13 mouse cellular contexts compared by ENCODE assay signal in the genomic region with DNA sequence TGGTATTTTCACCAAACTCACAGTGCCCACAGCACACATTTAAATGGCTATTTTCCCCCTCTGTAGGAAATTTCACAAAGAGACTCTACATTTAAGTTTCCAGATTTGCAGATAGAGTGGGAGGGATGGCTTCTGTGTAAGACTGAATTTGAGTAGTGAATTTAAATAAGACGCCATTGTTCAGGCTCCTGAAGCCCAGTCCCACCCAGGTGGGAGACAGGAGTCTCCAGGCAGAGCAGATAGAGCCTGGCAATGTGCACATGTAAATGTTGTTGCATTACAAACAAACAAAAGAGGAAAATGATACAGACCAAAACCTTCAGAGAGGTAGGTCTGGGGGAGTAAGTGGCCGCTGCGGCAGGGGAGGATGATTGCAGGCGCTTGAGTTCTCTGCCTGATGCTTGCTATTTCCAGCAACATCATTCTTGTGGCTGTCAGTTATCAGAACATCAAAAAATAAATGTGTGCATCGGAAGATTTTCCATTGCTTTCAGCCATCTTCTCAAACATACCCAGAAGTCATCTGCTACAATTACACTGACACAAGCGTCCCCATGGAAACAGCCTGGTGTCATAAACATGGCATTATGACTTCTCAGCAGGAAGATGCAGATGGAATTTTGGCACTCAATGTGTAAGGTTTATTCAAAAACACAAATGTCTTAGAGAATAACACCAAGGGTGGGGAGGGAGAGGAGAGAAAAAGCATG.
A peak's percentile ranks its signal among the peaks of the same experiment; 100 is the strongest.
DNase-seq lines count a peak whose midpoint lies in the region; ATAC-seq and TF ChIP-seq lines count a peak whose summit lies in the region.
"Had no signal": no experiment of that assay in that cellular context is flagged by ENCODE, and none has a peak within 500 bp of the region (broad histone marks: within the 10 kb centered on the region; RNA-seq: fewer than 3 reads in every experiment).

No protein-coding gene starts in this region.

- no peaks in the 10 kb centered on the region for H3K27me3 ChIP-seq in hindbrain, embryonic 14.5 days (ENCODE audit: control insufficient read depth, insufficient read depth, low read length)
- H3K27me3 ChIP-seq in hindbrain, embryonic 11.5 days (ENCODE audit: control insufficient read depth, insufficient read depth, low read length) = no peaks in the 10 kb centered on the region
- no peaks in the 10 kb centered on the region for H3K27me3 ChIP-seq in kidney, embryonic 15.5 days
- H3K27me3 ChIP-seq in thymus, adult 2 months (ENCODE audit: control insufficient read depth, insufficient read depth, low read length) = no peaks in the 10 kb centered on the region

- no peaks in the 10 kb centered on the region for H3K36me3 ChIP-seq in hindbrain, embryonic 14.5 days (replicated peaks; ENCODE audit: control insufficient read depth, insufficient read depth)
- H3K36me3 ChIP-seq in hindbrain, embryonic 11.5 days (ENCODE audit: control insufficient read depth, insufficient read depth, low read length) = no peaks in the 10 kb centered on the region
- H3K36me3 ChIP-seq in kidney, embryonic 15.5 days = no peaks in the 10 kb centered on the region
- no peaks in the 10 kb centered on the region for H3K36me3 ChIP-seq in thymus, adult 2 months (ENCODE audit: control insufficient read depth, insufficient read depth, low read length)

- no peak for DNase-seq in hindbrain, embryonic 14.5 days (ENCODE audit: low spot score)
- no peak for DNase-seq in hindbrain, embryonic 11.5 days (ENCODE audit: low spot score)
- peak; percentile 48 for DNase-seq in left cerebral cortex, adult 11 months (ENCODE audit: low spot score)
- peak; percentile 42 to 85 for DNase-seq in right cerebral cortex, postnatal 10 days (ENCODE audit: low spot score in 2 of 2)
- no peak for DNase-seq in thymus, adult 2 months
- no peak for DNase-seq in heart, postnatal 36 days
- DNase-seq: adrenal gland, postnatal 36 days; cerebellum, adult 9-11 months; heart, adult 11 months; lung, postnatal 4 days; spleen, adult 18-20 months had no signal

- no peak overlapping the region for H3K4me3 ChIP-seq in hindbrain, embryonic 14.5 days (replicated peaks; ENCODE audit: low read length)
- H3K4me3 ChIP-seq in hindbrain, embryonic 11.5 days (ENCODE audit: low read depth, low read length) = no peak overlapping the region
- H3K4me3 ChIP-seq in kidney, embryonic 15.5 days (replicated peaks) = no peak overlapping the region
- no peak overlapping the region for H3K4me3 ChIP-seq in thymus, adult 2 months (ENCODE audit: control insufficient read depth, insufficient read depth, low read length)

- WGBS in hindbrain, embryonic 14.5 days = 79% methylated on average over 6 of the region's 6 CpGs
- WGBS in hindbrain, embryonic 11.5 days = 89% methylated on average over 6 of the region's 6 CpGs
- WGBS in kidney, embryonic 15.5 days = 92% methylated on average over 6 of the region's 6 CpGs
- WGBS in thymus, adult 2 months = 94% methylated on average over 6 of the region's 6 CpGs

- no peak for ATAC-seq in hindbrain, embryonic 14.5 days (ENCODE audit: low FRiP score)
- ATAC-seq in hindbrain, embryonic 11.5 days (ENCODE audit: low FRiP score) = no peak
- peak; percentile 86 for ATAC-seq in frontal cortex, adult (ENCODE audit: low TSS enrichment)
- no peak for ATAC-seq in kidney, embryonic 15.5 days (replicated peaks; ENCODE audit: low FRiP score)

- H3K9ac ChIP-seq in hindbrain, embryonic 14.5 days = no peak overlapping the region
- no peak overlapping the region for H3K9ac ChIP-seq in hindbrain, embryonic 11.5 days (ENCODE audit: low read depth, low read length)
- H3K9ac ChIP-seq in kidney, embryonic 15.5 days = no peak overlapping the region

- TF ChIP-seq POLR2A in thymus, adult 2 months (IDR thresholded peaks at IDR 0.05; ENCODE audit: control insufficient read depth, extremely low read depth, insufficient read depth, low read length, poor library complexity) = no peak

- intact Hi-C loops in heart, postnatal 36 days (cut with DNase I) = no loop called here

- 0 out of 2 replicates have a peak, but pooled peaks cover 9% of the 10 kb centered on the region for H3K9me3 ChIP-seq in hindbrain, embryonic 14.5 days (ENCODE audit: control insufficient read depth, low read length)
- no peaks in the 10 kb centered on the region for H3K9me3 ChIP-seq in hindbrain, embryonic 11.5 days (ENCODE audit: control insufficient read depth, low read length)
- 0 out of 2 replicates have a peak, but pooled peaks cover 3% of the 10 kb centered on the region for H3K9me3 ChIP-seq in kidney, embryonic 15.5 days (replicated peaks)

- TF ChIP-seq CTCF in thymus, adult 2 months (IDR thresholded peaks at IDR 0.05; ENCODE audit: borderline replicate concordance, control insufficient read depth, extremely low read depth, insufficient read depth, low read length, poor library complexity) = no peak

- H3K4me2 ChIP-seq in hindbrain, embryonic 14.5 days (replicated peaks) = no peak overlapping the region
- no peak overlapping the region for H3K4me2 ChIP-seq in hindbrain, embryonic 11.5 days (replicated peaks; ENCODE audit: low read depth, low read length)
- H3K4me2 ChIP-seq in kidney, embryonic 15.5 days = no peak overlapping the region

- H3K4me1 ChIP-seq in hindbrain, embryonic 14.5 days (replicated peaks; ENCODE audit: control insufficient read depth, insufficient read depth, low read length) = no peaks in the 10 kb centered on the region
- H3K4me1 ChIP-seq in hindbrain, embryonic 11.5 days (replicated peaks; ENCODE audit: control insufficient read depth, insufficient read depth, low read length) = no peaks in the 10 kb centered on the region
- H3K4me1 ChIP-seq in kidney, embryonic 15.5 days = no peaks in the 10 kb centered on the region
- no peaks in the 10 kb centered on the region for H3K4me1 ChIP-seq in thymus, adult 2 months (replicated peaks; ENCODE audit: control insufficient read depth, insufficient read depth, low read length)

- peak overlapping the region; percentile 59; the same call in 1 of the 2 replicates for H3K27ac ChIP-seq in hindbrain, embryonic 14.5 days
- H3K27ac ChIP-seq in hindbrain, embryonic 11.5 days (ENCODE audit: low read depth, low read length) = no peak overlapping the region
- no peak overlapping the region for H3K27ac ChIP-seq in kidney, embryonic 15.5 days
- no peak overlapping the region for H3K27ac ChIP-seq in thymus, adult 2 months (ENCODE audit: control insufficient read depth, insufficient read depth, low read length)

Comparison
In these comparisons a context has a peak if more than half of its experiments do, and no peak if none do; other contexts are left out.
1. DNase-seq: peak in left cerebral cortex, adult 11 months (single experiment) and right cerebral cortex, postnatal 10 days (2 of 2); none in hindbrain, embryonic 14.5 days (single experiment), hindbrain, embryonic 11.5 days (single experiment), thymus, adult 2 months (single experiment) and heart, postnatal 36 days (0 of 2).